Mouse (Mus musculus): Measurements from ENCODE around the gene Gm21988.
A peak's percentile ranks its signal among the peaks of the same experiment; 100 is the strongest.

Gm21988 gene

DNA sequence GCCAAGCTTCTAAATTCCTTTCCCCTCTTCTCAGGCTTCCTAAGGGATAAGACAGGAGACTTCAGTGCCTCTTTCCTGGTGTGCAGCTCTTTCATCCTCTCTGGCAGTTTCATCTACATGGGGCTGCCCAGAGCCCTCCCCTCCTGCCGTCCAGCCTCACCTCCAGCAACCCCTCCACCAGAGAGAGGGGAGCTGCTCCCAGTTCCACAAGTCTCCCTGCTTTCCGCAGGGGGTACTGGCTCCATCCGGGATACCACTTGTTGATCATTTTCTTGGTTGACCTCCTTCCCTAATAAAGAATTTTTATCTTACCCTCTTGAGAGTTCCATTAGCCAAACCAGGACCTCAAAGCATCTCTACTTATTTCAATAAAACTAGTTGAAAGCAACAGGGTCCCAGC, 23.5 kb downstream of the Gm21988 start:
- DNase-seq (ENCODE audit: low read depth) = no peak

DNA sequence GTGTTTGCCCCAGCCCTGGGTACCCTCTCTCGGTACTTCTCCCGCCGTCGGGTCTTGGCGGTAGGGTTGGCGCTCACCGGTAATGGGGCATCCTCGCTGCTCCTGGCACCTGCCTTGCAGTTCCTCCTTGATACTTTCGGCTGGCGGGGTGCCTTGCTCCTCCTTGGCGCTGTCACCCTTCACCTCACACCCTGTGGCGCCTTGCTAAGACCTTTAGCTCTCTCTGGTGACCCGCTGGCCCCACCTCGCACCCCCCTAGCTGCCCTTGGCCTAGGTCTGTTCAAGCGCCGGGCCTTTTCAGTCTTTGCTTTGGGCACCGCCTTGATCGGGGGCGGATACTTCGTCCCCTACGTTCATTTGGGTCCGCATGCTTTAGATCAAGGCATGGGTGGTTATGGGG, 24.3 kb downstream of the Gm21988 start:
- no peak for DNase-seq (ENCODE audit: low read depth)

DNA sequence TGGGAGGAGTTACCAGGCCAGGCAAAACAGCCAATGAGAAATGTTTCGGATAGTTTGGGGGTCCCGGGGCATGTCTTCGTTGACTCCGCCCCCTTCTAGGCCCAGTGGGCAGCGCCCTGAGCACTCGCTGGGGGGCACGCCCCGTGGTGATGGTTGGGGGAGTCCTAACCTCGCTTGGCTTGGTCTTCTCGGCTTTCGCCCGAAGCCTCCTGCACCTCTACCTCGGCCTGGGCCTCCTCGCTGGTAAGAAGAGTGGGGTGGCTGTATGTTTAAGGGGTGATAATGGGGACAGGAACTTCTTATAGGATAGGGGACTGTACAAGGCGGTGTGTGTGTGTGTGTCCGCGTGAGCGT, 24.8 kb downstream of the Gm21988 start:
- no peak for DNase-seq (ENCODE audit: low read depth)

DNA sequence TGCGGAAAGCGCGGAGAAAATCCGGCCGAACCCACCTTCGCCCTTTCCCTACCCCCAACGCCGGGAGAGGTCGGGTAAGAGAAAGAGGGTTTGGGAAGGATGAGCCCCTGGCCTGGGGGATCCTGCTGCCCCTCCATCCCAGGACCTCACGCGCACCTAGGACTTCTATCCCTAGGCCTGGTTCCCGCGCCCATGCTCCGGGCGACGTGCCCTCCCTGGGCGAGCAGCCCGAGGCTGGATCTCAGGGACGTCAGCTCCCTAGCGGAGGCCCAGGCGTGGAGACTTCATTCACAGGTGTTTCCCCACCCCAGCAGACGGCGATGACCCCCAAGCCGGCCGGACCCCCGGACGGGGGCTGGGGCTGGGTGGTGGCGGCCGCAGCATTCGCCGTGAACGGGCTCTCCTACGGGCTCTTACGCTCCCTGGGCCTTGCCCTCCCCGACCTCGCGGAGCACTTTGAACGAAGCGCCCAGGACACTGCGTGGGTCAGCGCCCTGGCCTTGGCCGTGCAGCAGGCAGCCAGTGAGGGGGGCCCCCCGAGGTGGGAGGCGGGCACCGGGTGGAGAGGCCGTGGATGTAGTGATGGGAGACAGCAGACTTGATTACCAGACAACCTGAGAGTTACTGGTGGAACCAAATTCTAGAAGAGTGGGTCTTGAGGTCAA, 25.3 kb downstream of the Gm21988 start:
- DNase-seq (ENCODE audit: low read depth) = no peak

DNA sequence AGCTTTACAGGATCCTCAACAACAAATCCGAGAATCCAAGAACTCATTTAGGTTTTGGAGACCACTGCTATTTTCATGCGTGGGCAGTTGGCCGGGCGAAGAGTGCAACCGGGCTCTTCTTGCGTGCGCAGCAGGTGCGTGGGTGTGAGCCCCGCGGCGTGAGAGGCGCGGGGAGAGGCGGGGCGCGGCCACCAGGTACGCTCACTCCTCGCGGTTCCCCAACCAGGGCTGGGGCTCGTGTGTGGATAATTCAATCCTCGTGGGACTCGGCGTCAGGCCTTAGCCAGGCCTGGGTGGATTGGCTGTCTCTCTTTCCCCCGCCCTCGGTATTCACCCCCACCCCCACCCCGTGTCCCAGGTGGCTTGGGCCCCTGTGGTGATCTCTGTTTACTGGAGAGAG, 25.9 kb downstream of the Gm21988 start:
- no peak for DNase-seq (ENCODE audit: low read depth)

DNA sequence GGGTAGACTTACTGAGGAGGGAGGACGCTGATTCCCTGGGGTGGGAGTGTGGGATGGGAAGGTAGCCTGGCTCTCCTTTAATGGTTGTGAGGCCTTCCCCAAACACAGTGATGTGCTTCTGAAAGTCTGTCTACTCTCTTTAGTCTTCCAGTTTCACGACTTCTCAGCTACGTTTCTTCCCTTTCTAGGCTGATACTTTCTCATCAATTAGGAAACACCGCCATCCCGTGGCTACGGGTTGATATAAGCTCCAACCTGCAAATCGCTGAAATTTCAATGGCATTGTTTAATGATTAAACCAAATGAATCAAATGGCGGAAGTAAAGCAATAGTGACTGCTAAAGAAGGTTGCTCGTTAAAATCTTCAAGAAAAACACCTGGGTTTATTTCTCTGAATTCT, 26.7 kb downstream of the Gm21988 start:
- DNase-seq (ENCODE audit: low read depth) = no peak

DNA sequence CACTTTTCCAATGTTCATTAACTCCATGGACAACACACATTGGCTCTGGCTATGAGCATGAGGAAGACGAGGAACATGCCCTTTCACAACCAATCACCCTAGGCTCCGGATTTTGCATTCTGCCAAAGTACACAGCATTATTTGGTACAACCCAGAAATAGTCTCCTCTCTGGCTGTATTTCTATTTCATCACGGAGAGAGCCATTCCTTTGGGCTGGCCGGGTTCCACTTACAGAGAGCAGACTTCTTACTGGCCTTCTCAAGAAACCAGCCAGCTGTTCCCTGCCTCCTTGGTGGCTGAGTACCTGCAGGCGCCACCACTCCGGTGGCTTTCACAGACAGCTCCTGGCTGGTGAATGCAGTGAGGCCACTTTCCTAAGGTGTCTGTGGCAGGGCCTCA, 27.2 kb downstream of the Gm21988 start, which contains the start of gene Slc16a11:
TSS of gene Slc16a11 (plus strand) at position 330 of the 400 bp plus-strand sequence.
- no peak for DNase-seq (ENCODE audit: low read depth)

DNA sequence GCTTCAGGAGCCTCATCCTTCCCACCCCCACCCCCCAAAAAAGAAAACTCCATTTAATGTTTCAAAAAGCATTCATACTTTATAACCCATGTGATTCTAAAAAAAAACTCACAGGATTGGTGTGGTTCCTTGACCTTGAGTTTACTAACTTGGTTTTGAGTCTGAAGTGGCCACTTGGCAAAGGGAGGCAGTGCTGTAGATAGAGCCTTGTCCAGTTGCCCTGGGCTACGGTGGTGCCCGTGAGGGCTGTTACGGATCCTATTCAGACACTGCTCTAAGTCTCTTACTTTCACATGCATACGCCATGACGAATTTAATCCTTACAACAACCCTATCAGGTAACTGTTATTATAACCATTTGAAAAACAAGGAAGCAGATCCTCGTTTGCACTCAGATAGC, 27.7 kb downstream of the Gm21988 start:
- no peak for DNase-seq (ENCODE audit: low read depth)

DNA sequence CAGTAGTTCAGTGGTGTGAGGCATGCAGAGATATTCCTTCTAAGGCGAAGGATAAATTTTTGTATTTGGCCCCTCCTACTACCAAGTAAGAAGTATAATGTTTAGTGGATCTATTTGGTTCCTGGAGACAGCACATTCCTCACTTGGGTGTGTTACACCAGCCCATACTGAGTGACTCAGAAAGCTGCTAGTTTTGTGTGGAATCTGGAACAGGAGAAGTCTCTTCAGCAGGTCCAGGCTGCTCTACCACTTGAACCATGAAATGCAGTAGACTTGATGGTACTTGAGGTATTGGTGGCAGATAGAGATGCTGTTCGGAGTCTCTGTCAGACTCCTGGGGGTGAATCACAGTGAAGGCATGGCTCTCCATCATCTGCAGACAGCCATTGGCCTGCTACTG, 28.9 kb downstream of the Gm21988 start:
- no peak for DNase-seq (ENCODE audit: low read depth)

DNA sequence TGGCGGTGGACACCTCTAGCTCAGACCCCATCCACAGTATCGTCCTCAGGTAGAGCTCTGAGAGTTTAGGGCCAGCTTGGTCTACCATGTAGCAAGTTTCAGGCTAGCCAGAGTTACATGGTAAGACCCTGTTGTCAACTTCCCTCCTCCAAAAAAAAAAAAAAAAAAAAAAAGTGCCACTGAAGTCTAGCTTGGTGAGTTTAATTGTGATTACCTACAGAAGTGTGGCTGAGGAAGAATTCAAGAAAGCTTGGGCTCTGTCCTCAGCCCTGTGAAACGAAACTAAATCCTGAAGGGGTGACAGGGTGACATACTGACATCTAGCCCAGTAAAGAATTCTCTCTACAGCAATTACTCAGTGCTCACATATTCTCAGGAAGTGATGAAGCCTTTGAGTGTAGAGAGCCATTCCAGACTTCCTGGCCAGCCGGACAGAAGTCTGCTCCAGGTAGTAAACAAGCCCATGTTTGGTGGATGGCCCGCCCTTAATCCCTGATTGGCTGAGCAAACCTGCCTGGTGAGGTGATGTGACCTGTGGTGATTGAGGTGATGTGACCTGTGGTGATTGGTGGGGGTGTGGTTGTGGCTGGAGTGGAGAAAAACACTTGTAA, 30.7 kb downstream of the Gm21988 start:
- DNase-seq (ENCODE audit: low read depth) = no peak

DNA sequence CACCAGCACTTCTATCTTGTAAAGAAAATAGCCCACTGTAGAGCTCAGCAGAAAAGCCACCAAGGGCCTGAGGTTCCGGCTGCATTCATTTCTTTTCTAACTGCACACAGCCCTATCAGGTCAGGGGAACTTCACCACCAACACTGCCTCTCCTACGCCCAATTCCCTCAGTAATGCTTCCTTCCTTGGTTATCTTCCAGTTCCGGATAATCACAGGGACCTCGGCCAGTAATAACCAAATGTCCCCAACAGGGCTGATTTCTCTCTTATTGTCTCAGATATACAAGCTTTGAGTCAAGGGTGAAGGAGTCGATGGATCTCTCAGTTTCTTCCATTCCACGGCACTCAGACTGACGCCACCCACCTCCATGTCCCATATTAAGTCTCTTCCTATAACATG, 32.3 kb downstream of the Gm21988 start:
- DNase-seq (ENCODE audit: low read depth) = no peak

DNA sequence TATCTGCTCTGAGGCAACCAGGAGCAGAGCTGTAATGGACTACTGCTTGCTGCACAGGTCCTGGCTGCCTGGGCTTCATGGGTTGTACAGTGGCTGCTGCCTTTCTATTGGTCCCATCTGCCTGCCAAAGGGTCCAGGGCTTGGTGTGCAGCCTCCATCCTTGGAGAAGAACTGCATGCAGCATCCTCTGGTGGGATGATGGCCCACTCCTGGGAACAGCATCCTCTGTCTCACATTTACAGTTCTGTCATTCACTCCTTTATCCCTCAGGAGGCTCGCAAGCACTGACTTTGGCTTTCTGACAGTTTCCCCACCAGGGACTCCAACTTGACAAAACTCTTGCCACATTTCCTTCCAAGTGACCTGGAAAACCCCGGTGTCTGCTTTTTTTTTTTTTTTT, 32.8 kb downstream of the Gm21988 start:
- no peak for DNase-seq (ENCODE audit: low read depth)

DNA sequence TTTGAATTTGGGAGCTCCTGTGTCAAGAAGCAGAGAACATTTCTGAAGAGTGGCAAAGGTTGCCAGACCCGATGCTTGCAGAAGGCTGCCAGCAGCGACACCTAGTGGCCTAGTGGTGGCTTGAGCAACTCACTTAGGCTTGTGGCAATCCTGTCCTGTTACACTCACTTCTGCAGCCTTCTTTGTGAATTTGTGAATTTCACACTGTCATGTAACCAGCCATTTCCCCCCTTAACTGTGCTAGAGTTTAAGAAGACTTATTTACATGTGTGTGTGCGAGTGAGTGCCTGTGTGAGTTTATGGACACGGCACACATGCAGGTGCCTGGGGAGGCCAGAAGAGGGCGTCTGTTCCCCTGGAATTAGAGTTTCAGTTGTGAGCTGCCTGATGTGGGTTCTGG, 37.9 kb downstream of the Gm21988 start:
- DNase-seq (ENCODE audit: low read depth) = peak; percentile 63

DNA sequence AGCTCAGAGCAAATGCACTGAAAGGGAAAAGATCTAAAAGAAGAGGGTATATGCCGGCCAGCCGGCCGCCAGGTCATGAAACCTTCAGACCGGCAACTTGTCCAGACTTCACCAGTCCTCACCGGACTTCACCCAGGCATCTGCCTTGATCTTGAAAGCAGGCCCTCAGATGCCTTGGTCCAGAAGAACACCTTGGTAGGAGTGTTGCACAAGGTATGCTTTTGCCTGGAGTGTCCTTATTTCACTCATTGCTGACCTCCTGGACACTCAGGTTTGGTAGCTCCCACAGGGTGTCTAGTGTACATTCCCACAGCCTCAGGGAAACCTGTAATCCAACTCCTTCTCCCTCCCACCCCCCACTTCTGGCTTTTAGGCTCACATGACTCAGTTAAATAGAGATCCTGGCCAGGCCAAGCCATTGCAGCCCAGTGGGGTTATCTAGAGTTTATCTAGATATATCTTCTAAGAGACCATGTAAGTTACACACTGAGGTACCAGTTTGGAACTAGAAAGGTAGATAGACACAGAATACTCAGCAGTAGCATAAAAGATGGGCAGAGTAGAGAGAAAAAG, 39.5 kb downstream of the Gm21988 start:
- DNase-seq (ENCODE audit: low read depth) = no peak

DNA sequence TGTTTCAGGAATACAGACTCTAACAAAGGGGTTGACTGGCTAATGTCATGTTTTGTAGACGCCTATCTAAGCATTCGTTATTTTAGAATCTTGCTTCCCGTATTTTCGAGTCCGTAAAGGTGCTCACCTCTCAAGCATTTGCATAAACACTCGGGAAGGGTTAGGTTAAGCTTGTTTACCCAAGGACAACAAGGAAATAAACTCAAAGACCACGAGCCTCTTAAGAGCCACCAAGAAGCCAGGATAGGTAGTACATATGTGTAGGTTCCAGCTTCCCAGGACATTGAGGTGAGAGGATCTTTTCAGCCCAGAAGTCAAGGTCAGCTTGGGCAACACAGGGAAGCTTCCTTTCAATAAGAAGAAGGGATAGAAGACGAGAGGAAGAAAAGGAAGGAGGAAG, 40.5 kb downstream of the Gm21988 start:
- no peak for DNase-seq (ENCODE audit: low read depth)

DNA sequence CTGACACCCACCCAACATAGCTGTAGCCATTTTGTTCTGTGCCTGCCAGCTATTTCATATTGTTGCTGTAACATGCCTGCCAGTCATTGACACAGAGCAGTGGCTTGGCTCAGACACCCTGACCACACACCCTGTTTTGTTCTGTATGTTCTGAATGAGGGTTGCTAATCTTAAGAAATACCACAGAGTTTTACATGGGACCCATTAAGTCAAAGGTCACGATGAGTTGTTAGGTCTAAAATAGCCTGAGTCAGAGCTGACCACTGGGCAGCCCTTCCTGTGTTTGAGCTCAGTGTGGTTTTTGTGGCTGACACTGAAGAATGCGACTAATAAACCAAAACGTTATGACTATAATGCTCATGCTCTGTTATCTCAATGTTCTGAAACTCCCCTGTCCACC, 41.3 kb downstream of the Gm21988 start:
- no peak for DNase-seq (ENCODE audit: low read depth)

DNA sequence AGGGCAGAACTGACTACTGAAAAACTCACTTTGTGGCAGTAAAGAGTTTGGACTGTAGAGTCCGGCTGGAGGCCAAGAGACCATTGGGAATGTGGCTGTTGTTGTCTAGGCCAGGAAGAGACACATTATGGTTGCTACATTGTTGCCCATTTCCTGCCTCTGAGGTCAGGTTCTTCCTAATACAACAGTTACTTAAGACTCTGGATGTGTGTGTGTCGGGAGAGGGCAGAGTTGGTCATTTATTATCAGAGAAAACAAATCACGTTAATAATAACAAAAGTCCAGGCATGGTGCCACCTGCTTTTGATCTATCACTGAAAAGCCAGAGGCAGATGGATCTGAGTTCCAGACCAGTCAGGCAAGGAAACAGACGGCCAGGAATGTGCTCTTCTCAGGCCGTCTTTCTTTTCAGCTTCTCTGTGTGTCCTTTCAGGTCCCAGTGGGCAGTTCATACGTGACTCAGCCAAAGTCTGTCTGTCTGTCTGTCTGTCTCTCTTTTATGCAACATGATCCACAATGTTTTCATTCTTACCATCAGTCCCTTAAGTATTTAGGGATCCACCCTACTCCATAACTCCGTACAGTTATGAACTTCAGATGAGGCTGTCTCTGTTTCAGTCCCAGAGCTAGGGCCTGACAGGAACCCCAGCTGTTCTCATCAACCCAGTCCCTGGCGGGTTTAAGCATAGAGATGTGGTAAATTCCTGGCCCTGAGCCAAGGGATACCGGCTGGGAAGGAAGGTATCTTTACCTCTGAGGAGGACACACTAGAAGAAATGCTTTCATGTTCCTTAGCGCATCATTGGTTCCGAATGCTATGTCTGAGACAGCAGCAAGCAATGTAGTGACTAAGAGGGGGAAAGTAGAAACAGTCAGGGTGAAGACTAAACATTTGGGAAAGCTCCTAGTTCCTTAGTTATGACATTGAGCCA, 46.0 kb downstream of the Gm21988 start:
- no peak for DNase-seq (ENCODE audit: low read depth)

DNA sequence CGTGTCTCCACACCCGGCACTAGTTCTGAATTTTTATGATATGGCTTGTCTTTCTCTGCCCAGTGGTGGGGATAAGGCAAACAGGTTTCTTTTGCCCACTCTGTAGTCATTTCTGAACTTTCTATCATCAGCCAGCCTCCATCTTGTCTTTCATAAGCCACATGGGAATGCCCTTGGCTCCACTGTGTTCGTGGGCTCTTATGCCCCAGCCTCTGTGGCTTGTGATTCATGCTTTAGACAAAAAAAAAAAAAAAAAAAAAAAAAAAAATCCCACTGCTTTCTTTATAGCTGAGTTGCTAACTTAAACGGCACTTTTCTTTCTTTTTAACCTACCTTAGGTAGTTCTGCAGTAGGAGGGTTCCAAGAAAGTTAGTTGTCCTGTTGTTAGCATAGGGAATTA, 47.5 kb downstream of the Gm21988 start:
- DNase-seq (ENCODE audit: low read depth) = no peak

DNA sequence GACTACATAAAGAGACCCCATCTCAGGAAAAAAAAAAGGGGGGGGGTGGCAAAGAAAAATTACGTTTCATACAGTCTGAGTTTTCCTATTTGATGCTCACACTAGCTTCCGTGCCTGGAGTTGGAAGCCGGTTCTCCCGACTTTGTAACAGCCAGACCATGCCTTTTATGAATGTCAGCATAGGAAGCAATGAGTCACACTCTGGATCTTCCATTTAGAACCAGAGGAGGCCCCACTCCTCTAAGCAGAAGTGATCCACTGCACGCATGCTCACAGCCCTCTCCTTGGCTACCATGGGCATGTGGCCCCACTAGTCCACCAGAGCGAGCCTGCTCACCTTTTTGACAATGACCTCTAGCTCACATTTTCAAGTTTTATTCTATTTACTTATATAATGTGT, 48.4 kb downstream of the Gm21988 start:
- DNase-seq (ENCODE audit: low read depth) = no peak

DNA sequence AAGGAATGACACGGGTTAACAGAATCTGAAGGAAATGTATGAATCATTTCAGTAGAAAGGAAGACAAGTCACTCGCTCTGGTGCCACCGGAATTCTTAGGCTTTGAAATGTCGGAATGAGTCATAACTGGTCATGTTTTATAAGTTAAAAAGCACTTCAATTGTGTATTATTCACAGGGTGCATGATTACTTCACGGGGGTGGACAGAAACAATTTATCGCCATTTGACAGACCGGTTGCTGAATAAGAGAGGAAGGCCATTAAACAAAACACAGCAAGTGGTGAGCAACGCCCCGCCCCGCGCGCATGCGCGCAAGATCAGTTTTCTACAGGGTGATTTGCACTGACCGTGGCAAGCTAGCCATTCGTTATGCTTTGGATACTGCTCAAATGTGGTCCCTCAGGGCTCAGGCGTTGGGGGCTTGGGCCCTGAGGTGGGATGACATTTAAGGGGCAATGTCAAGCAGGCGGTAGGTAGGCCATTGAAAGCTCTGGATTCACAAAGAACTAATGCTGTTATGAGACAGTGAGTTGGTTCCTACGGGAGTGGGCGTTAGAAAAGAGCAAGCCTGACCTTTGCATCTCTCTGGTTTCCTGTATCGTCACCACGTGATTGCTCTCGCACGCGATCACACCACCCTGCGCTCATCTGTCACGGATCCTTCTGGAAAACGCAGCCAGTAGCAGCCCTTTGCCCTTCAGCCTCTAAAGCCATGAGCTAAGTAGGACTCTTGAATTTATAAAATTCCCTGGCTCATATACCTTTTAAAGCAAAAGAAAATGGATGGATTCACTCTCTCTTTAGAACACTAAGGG, 50.1 kb downstream of the Gm21988 start:
- DNase-seq (ENCODE audit: low read depth) = no peak

All from c-Kit-positive CD71-positive TER-119-negative erythroid progenitor cells, embryonic 14.5 days (primary cell).